Mouse (Mus musculus) ES-Bruce4 (cell line): ENCODE results near the gene Clec1b.

Experiments used
- CTCF ChIP-seq: IDR thresholded peaks from one replicate; pipeline ENCODE4 v1.8.1; 2011; ENCODE audit warnings: low read depth, low read length
- POLR2A ChIP-seq: IDR thresholded peaks from one replicate; pipeline ENCODE4 v1.8.1; 2011; ENCODE audit warnings: low read length; ENCODE audit not compliant: insufficient read depth

DNA sequence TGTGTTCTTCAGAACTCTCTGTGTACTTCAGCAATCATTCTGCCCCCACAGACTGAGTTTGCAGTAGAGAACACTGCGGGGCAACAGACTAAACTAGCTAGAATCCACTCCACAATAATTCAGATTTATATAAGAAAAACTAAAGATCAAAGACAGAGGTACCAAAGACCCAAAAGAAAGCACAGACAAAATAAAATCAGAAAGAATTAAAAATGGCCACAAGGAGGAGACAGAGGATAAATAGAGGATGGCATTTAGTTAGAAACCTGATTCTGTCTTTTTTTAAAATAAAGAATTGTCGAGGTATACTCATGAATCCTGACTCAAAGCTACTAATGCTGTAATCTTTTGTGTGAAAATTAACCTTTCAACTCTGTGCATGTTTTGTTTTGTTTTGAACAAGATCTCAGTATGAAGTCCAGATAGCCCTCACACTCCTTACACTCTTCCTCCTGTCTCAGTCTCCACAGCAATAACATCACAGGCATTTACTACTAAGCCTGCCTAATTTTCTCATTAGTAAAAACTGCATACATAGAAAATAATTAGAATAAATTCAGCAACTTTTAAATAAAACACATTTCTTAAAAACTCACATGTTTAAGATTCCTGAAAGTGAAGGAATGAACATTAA lies 3.9 kb upstream of the Clec1b start:
- no peak for TF ChIP-seq POLR2A
- TF ChIP-seq CTCF, result no peak
